Mouse (Mus musculus) liver, adult 2 months (tissue): Measurements from ENCODE around the gene Rad51.

Experiments
- CTCF ChIP-seq: fragments of 200-500 bp; IDR thresholded peaks from 2 replicates; pipeline ENCODE4 v1.5.1; 2011; ENCODE audit warnings: low read depth, low read length, control low read depth
- POLR2A ChIP-seq: fragments of 200-500 bp; IDR thresholded peaks from 2 replicates; pipeline ENCODE4 v1.6.1; 2011; ENCODE audit warnings: low read length, control low read depth; ENCODE audit not compliant: insufficient read depth; ENCODE audit errors: extremely low read depth

DNA sequence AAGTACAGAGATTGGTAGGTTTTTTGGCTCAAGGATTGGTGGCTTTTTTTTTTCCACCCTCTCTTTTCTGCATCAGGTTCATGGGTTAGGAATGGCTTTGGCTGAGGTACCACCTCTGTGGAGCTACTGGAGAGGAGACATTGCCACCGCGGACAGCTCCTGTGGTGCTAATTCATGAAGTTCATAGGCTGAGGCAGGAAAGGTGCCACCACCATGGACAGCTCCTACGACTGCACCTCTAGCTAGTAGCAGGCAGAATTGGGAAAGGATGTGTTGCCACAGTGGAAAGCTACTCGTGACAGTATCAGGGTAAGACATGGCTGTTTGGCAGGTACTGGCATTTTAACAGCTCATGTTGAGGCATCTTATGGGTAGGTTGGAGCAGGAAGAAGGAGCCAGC, 4.0 kb upstream of the Rad51 start:
- TF ChIP-seq POLR2A (no peak), CTCF (no peak)
